Mouse (Mus musculus) Patski (cell line): ENCODE data around the gene Ctcfl. TPM values are rescaled to one million over a fixed set of nuclear protein-coding genes. Genes with fewer than 3 reads are reported as not detected.

Source experiments
- ATAC-seq: fragments of 100-300 bp; one replicate; pipeline ENCODE4 v1.8.0; 2021
- CTCF ChIA-PET: fragments of 350-600 bp; sonication (Branson Sonifier 250); formaldehyde crosslinking; loops from one replicate; lab custom pipeline; 2022; ENCODE audit warnings: inconsistent platforms; lab: Charles Lee
- POLR2A ChIA-PET: fragments of 350-600 bp; sonication (Branson Sonifier 250); formaldehyde crosslinking; loops from one replicate; lab custom pipeline; 2022; ENCODE audit warnings: antibody characterized with exemption, inconsistent platforms; lab: Charles Lee
- DNase-seq: peaks from one replicate; pipeline ENCODE4 v3.0.0-alpha.2; 2011; ENCODE audit warnings: low read depth, low spot score
- H3K27me3 ChIP-seq: fragments of 371-371 bp; one replicate; pipeline ENCODE4 v1.5.1; 2021
- CTCF ChIP-seq: fragments of 100-300 bp; IDR thresholded peaks from one replicate; pipeline ENCODE4 v1.5.1; 2021
- in situ Hi-C: fragments of 300-500 bp; cut with MboI; formaldehyde crosslinking; loops from 3 replicates; pipeline ENCODE4 v1.11.1; 2018; ENCODE audit warnings: low pct_unique_long_range_greater_than_20kb, mixed read lengths
- polyA plus RNA-seq: library from polyadenylated mRNA; unstranded; gene quantifications from one replicate; pipeline ENCODE4 v1.2.3, GENCODE M21; 2021

Ctcfl gene
- polyA plus RNA-seq, 1 experiment from 2014 or later: not detected

DNA sequence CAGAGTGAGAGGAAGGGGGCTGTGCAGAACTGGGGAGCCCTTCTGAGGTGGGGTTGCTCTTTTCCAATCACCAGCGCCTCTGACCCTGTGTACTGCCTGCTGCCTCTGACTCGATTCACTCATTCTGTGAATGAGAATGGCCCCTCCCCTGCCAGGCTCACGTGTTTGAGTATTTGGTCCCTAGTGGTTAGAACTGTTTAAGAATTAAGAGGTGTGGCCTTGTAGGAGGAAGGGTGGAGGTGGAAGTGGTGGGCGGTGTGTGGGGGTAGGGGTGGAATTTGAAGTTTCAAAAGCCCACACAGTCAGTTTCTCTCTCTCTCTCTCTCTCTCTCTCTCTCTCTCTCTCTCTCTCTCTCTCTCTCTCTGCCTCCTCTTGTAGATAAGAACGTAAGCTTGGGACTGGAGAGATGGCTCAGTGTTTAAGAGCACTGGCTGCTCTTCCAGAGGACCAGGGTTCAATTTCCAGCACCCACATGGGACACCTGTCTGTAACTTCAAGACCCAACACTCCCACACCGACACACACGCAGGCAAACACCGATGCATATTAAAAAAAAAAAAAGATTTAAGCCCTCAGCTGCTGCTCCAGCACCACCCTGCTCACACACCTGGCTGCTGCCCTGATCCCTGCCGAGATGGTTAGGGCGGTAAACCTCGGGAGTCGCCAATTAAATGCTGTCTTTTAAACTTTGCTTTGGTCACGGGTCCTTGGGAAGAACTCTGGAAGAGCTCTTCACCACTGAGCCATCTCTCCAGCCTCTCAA lies 35.4 kb downstream of the Ctcfl start:
- CTCF ChIA-PET: interaction anchor here (1.0 to 1.5 kb wide), 2 partner anchors 13 to 85 kb away, joined by 3 to 4 read pairs; no protein-coding TSS in a partner anchor
- in situ Hi-C loops: loop anchor here (5.0 to 25.0 kb wide), 2 partner anchors 87 to 597 kb away; no protein-coding TSS in a partner anchor

DNA sequence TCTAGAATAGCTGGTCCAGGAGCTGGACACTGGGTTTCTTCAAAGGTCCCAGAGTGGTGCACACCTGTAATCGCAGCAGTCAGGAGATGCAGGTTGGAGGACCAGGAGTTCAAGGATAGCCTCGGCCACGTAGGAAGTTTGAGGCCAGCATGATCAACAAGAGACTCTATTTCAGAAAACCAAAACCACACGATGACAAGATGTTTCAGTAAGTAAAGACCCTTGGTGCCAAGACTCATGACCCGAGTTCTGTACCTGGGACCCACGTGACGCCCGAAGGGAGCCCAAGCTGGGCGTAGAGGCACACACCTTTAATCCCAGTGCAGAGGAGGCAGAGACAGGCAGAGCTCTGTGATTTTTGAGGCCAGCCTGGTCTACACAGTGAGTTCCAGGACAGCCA lies 36.2 kb downstream of the Ctcfl start:
- in situ Hi-C loops: loop anchor here (5.0 to 25.0 kb wide), 2 partner anchors 86 to 596 kb away; no protein-coding TSS in a partner anchor
- no peak for TF ChIP-seq CTCF
- CTCF ChIA-PET: interaction anchor here (1.0 to 1.5 kb wide), 2 partner anchors 14 to 84 kb away, joined by 3 to 4 read pairs; no protein-coding TSS in a partner anchor

More for the DNA sequence above, 35.4 kb downstream of the Ctcfl start:
- no peak for DNase-seq
- no peak for TF ChIP-seq CTCF
- no peak for ATAC-seq
- H3K27me3 ChIP-seq: no peaks in the 10 kb centered on the region
- POLR2A ChIA-PET: interaction anchor here (0.8 kb wide), 1 partner anchor 34 kb away, joined by 4 read pairs; no protein-coding TSS in a partner anchor

DNA sequence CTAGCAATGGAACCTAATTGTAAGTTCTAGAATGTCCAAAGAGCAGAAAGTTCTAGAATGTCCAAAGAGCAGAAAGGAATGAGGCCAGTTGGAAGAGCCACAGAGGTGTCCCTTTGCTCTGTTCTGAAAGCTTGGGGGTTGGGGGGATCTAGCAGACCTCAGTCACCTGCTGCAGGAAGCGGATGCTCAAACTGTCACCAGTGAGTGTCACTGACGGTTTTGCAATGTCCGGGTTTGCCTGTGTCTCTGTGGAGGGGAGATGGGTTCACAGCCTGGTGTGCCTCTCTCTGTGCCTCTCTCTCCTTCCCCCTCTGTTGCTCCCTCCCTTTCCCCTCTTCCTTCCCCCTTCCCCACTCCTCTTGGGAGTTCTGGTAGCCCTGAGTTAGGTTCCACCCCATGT lies 36.6 kb downstream of the Ctcfl start:
- H3K27me3 ChIP-seq: no peaks in the 10 kb centered on the region
- ChIA-PET CTCF (interaction anchor here (1.5 kb wide), 1 partner anchor 15 kb away, joined by 4 read pairs; no protein-coding TSS in a partner anchor), POLR2A (no interaction called here)
- in situ Hi-C loops: loop anchor here (5.0 to 25.0 kb wide), 2 partner anchors 85 to 595 kb away; no protein-coding TSS in a partner anchor
- no peak for TF ChIP-seq CTCF
- ATAC-seq: no peak
- no peak for DNase-seq

More for the DNA sequence above, 36.2 kb downstream of the Ctcfl start:
- ATAC-seq (no peak), DNase-seq (no peak)
- POLR2A ChIA-PET: no interaction called here
- H3K27me3 ChIP-seq: no peaks in the 10 kb centered on the region

DNA sequence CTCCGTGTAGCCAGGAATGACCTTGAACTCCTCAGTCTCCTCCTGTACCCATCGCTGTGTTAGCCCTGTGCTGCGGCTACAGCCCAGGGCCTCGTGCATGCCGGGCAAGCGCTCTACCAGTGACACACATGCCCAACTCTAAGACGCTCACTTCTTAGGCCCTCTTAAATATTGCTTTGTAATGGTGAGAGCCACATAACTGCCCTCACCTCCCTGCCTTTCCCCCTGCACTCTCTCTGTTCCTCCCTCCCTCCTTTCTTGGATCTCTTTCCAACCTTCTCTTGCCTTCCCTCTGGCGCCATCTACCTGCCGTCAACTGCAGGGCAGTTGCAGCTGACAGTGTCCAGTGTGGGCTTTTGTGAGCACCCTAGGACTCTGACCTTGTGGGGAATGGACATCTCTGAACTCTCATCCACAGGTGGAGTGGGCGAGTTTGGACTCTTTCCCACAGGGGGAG lies 38.5 kb downstream of the Ctcfl start:
- TF ChIP-seq CTCF: peak; percentile 94
- H3K27me3 ChIP-seq: no peaks in the 10 kb centered on the region
- in situ Hi-C loops: loop anchor here (5.0 to 25.0 kb wide), 2 partner anchors 84 to 594 kb away; no protein-coding TSS in a partner anchor
- ChIA-PET POLR2A (no interaction called here), CTCF (interaction anchor here (1.2 kb wide), 1 partner anchor 83 kb away, joined by 3 read pairs; no protein-coding TSS in a partner anchor)
- ATAC-seq (peak; percentile 92), DNase-seq (peak; percentile 25)

DNA sequence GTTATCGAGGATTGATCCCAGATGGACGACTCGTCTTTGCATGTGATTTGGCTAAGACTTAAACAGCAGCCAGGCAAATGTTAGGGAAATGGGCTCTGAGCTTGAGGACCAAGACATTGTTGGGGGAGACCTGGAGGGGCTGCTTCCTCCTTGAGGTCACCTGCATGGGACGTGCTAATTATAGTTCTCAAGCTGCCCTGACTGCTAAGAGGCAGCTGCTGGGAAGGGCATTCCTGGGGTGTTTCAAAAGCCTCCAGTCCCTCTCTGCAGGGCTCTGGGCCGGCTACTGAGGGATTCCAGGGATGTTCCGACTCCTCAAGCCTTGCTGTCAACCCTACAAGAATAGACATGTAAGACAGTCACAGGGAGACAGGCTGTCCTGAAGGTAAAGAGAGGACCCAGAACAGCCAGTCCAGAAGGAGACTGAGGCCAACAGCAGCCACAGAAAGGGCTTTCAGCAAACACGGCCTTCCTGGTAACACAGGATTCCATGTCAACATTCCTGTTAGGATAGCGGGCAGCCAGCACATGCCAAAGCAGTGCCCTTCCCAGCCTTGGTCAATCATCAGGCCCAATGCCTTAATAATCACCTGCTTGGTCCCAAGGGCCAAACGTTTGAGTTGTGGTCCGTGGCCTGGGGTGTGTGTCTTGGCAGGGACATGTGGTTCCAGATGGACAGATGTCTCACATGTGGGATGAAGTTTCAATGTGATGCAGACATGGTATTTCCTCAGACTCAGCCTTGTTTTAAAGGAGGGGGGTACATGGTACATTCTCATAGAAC lies 39.4 kb downstream of the Ctcfl start:
- H3K27me3 ChIP-seq: no peaks in the 10 kb centered on the region
- no peak for DNase-seq
- in situ Hi-C loops: loop anchor here (5.0 to 25.0 kb wide), 2 partner anchors 83 to 593 kb away; no protein-coding TSS in a partner anchor
- POLR2A ChIA-PET: no interaction called here
- TF ChIP-seq CTCF: no peak
- CTCF ChIA-PET: no interaction called here
- ATAC-seq: no peak

DNA sequence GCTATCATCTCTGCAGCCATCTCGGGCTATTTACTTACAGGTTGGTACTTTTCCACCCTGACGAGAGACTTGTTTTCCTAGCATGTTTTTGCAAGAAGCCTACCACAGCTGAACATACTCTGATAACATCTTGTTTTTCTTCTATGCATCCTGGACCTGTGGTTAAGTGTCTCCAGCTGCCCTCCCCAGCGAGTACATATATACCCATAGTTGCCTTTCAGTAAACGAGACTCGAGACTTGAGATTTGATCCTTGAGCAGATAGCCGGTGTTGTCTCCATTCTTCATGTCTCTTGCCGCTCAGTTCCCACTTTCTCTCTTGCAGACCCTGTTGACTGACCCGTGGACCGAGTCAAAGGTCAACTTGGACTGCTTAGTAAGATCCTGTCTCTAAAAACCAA lies 42.4 kb downstream of the Ctcfl start:
- no peaks in the 10 kb centered on the region for H3K27me3 ChIP-seq
- TF ChIP-seq CTCF: no peak
- in situ Hi-C loops: loop anchor here (25.0 kb wide), 1 partner anchor 590 kb away; no protein-coding TSS in a partner anchor
- ChIA-PET CTCF (no interaction called here), POLR2A (no interaction called here)
- DNase-seq (no peak), ATAC-seq (no peak)

DNA sequence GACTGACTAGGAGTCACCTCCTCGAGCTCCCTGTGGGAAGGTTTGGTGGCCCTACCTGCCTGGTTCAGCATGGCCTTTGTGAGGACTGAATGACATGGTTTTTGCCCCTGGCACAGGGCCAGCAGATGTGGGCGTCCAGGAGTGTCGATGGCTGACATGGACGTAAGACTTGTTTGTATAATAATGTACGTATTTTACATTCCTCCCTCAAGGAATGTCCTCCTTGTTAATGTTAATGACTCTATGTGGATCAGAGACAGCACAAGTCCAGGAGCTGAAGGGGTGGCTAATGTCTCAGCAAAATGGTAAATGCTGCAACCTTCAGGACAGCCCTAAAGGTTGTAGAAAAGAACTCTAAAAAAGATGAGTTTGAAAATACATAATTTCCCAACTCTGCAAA lies 45.7 kb downstream of the Ctcfl start:
- ATAC-seq: no peak
- no peak for DNase-seq
- no peaks in the 10 kb centered on the region for H3K27me3 ChIP-seq
- in situ Hi-C loops: no loop called here
- no peak for TF ChIP-seq CTCF
- CTCF ChIA-PET: interaction anchor here (1.5 kb wide), 1 partner anchor 16 kb away, joined by 4 read pairs; no protein-coding TSS in a partner anchor
- POLR2A ChIA-PET: no interaction called here

DNA sequence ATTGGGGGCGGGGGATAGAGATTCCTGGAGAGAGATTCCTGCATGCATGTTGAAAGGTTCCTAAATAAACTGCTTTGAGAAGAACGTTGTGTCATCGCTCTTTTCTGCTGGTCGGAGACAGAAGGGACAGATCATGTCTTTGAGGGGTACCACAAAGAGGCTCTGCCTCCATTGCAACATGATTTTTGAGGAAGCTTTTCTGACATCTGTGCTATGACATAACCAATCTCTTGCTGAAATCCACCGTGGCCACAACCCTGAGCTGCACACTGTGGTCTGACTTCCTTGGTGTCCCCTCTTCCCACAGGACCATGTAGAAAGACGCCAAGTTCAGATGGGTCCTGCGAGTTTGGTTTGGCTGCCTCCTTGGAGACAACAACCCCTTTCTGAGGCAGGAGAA lies 46.4 kb downstream of the Ctcfl start:
- ChIA-PET POLR2A (no interaction called here), CTCF (no interaction called here)
- in situ Hi-C loops: no loop called here
- TF ChIP-seq CTCF: no peak
- DNase-seq: no peak
- no peak for ATAC-seq
- no peaks in the 10 kb centered on the region for H3K27me3 ChIP-seq

DNA sequence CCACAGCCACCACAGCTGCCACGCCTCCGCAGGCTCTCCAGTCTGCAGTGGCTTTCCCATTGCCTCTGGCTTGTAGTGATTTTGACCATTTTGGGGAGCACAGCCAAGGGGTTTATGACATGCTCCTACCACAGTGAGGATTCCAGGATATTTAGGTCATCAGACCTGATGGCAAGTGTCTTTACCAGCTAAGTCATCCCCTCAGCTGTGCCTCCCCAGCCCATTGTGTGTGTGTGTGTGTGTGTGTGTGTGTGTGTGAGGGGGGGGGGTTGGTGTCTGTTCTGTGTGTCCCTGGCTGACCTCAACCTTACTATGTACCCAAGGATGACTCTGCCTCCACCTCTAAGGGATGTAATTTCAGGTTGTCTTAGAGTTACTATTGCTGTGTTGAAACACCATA lies 54.5 kb downstream of the Ctcfl start:
- ATAC-seq (no peak), DNase-seq (no peak)
- ChIA-PET POLR2A (no interaction called here), CTCF (no interaction called here)
- in situ Hi-C loops: no loop called here
- no peak for TF ChIP-seq CTCF
- H3K27me3 ChIP-seq: no peaks in the 10 kb centered on the region

DNA sequence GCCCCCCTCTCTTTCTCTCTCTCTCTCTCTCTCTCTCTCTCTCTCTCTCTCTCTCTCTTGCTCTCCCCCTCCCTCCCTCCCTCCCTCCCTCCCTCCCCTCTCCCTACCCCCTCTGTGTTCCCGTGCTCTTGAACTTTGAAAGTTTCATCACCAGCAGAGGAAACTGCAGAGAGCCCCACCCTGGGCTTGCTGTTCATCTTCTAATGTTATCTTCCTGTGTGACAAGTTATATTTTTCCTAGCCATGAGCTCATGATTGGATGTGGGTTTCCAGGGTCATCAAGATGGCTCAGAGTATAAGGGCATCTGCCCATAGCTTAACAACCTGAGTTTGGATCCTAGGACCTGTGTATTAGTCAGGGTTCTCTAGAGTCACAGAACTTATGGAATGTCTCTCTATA lies 56.1 kb downstream of the Ctcfl start:
- POLR2A ChIA-PET: no interaction called here
- no peak for TF ChIP-seq CTCF
- H3K27me3 ChIP-seq: no peaks in the 10 kb centered on the region
- in situ Hi-C loops: no loop called here
- no peak for DNase-seq
- no peak for ATAC-seq
- CTCF ChIA-PET: no interaction called here
